ENCODE assay signal across 18 mouse cellular contexts in the genomic region with DNA sequence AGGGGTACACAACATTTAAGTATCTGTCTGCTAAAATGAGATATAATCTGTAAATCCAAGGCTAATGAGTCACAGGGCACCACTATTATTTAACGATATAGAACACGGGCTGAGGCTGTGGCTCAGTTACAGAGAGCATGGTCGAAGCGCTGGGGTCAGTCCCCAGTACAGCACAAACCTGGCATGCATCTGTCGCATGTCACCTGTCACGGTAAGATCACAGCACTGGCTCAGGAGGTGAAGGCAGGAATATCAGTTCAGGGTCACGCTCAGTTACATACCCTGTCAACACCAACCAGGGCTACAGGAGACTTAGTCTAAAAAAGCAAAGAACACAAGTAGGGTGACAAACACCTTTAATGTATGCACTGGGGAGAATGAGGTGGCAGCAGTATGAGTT. TPM values are rescaled to one million over a fixed set of nuclear protein-coding genes. Genes with fewer than 3 reads are reported as not detected.
DNase-seq lines count a peak whose midpoint lies in the region; ATAC-seq and TF ChIP-seq lines count a peak whose summit lies in the region.
"Had no signal": no experiment of that assay in that cellular context is flagged by ENCODE, and none has a peak within 500 bp of the region (broad histone marks: within the 10 kb centered on the region; RNA-seq: fewer than 3 reads in every experiment).

No protein-coding gene starts in this region.

- H3K4me2 ChIP-seq in embryonic facial prominence, embryonic 15.5 days (replicated peaks), result no peak overlapping the region
- H3K4me2 ChIP-seq in heart, embryonic 12.5 days, result no peak overlapping the region
- no peak overlapping the region for H3K4me2 ChIP-seq in heart, postnatal 0 days (ENCODE audit: low read depth, low read length)
- H3K4me2 ChIP-seq in liver, embryonic 15.5 days, result no peak overlapping the region
- H3K4me2 ChIP-seq: forebrain, embryonic 15.5 days; hindbrain, embryonic 15.5 days had no signal

- H3K36me3 ChIP-seq in embryonic facial prominence, embryonic 15.5 days, result no peaks in the 10 kb centered on the region
- H3K36me3 ChIP-seq in embryonic facial prominence, embryonic 10.5 days (replicated peaks), result no peaks in the 10 kb centered on the region
- no peaks in the 10 kb centered on the region for H3K36me3 ChIP-seq in heart, embryonic 12.5 days
- H3K36me3 ChIP-seq in heart, postnatal 0 days (replicated peaks; ENCODE audit: control insufficient read depth, insufficient read depth, low read length), result no peaks in the 10 kb centered on the region
- H3K36me3 ChIP-seq in liver, embryonic 15.5 days (replicated peaks), result no peaks in the 10 kb centered on the region
- H3K36me3 ChIP-seq: forebrain, embryonic 15.5 days; G1E; hindbrain, embryonic 15.5 days had no signal

- intact Hi-C loops in heart, postnatal 25 days (cut with DNase I), result no loop called here

- no peak for TF ChIP-seq EP300 in heart, postnatal 0 days (IDR thresholded peaks at IDR 0.05; ENCODE audit: low read depth)

- H3K27me3 ChIP-seq in embryonic facial prominence, embryonic 15.5 days, result no peaks in the 10 kb centered on the region
- no peaks in the 10 kb centered on the region for H3K27me3 ChIP-seq in embryonic facial prominence, embryonic 10.5 days (replicated peaks; ENCODE audit: low read depth, poor library complexity, severe bottlenecking)
- H3K27me3 ChIP-seq in heart, embryonic 12.5 days (replicated peaks), result no peaks in the 10 kb centered on the region
- no peaks in the 10 kb centered on the region for H3K27me3 ChIP-seq in heart, postnatal 0 days (ENCODE audit: control insufficient read depth, insufficient read depth, low read length)
- H3K27me3 ChIP-seq in liver, embryonic 15.5 days, result no peaks in the 10 kb centered on the region
- H3K27me3 ChIP-seq: forebrain, embryonic 15.5 days; hindbrain, embryonic 15.5 days had no signal

- no peak for DNase-seq in embryonic facial prominence, embryonic 10.5 days (ENCODE audit: low spot score)
- no peak for DNase-seq in heart, postnatal 25 days (ENCODE audit: low spot score)
- DNase-seq in heart, postnatal 0 days (ENCODE audit: low spot score), result no peak
- no peak for DNase-seq in heart, adult 9 months (ENCODE audit: low spot score in 2 of 2)
- DNase-seq in liver, result no peak
- DNase-seq: adrenal gland, adult 8-10 months; B cell, adult 2 months; cerebellum, adult 2 months; gastrocnemius, postnatal 36 days; heart, adult 2 months; kidney, adult 11 months had no signal

- no peaks in the 10 kb centered on the region for H3K4me1 ChIP-seq in embryonic facial prominence, embryonic 15.5 days
- peaks cover 11% of the 10 kb centered on the region for H3K4me1 ChIP-seq in embryonic facial prominence, embryonic 10.5 days
- peaks cover 34% of the 10 kb centered on the region for H3K4me1 ChIP-seq in heart, embryonic 12.5 days (replicated peaks)
- peaks cover 14% of the 10 kb centered on the region for H3K4me1 ChIP-seq in heart, postnatal 0 days (ENCODE audit: control insufficient read depth, insufficient read depth)
- no peaks in the 10 kb centered on the region for H3K4me1 ChIP-seq in liver, embryonic 15.5 days (replicated peaks)
- H3K4me1 ChIP-seq: forebrain, embryonic 15.5 days; hindbrain, embryonic 15.5 days had no signal

- H3K9me3 ChIP-seq in embryonic facial prominence, embryonic 15.5 days (replicated peaks), result no peaks in the 10 kb centered on the region
- no peaks in the 10 kb centered on the region for H3K9me3 ChIP-seq in embryonic facial prominence, embryonic 10.5 days
- H3K9me3 ChIP-seq in heart, embryonic 12.5 days (replicated peaks), result 0 out of 2 replicates have a peak, but pooled peaks cover 5% of the 10 kb centered on the region
- no peaks in the 10 kb centered on the region for H3K9me3 ChIP-seq in heart, postnatal 0 days (replicated peaks; ENCODE audit: control insufficient read depth, low read length)
- H3K9me3 ChIP-seq in liver, embryonic 15.5 days (replicated peaks), result no peaks in the 10 kb centered on the region
- H3K9me3 ChIP-seq: forebrain, embryonic 15.5 days; hindbrain, embryonic 15.5 days had no signal

- TF ChIP-seq CTCF in heart, postnatal 0 days (IDR thresholded peaks at IDR 0.05; ENCODE audit: low read depth), result no peak

- H3K4me3 ChIP-seq in embryonic facial prominence, embryonic 15.5 days (replicated peaks), result no peak overlapping the region
- no peak overlapping the region for H3K4me3 ChIP-seq in embryonic facial prominence, embryonic 10.5 days
- no peak overlapping the region for H3K4me3 ChIP-seq in heart, embryonic 12.5 days
- no peak overlapping the region for H3K4me3 ChIP-seq in heart, postnatal 0 days (ENCODE audit: low read depth, low read length)
- no peak overlapping the region for H3K4me3 ChIP-seq in liver, embryonic 15.5 days (replicated peaks)
- H3K4me3 ChIP-seq: forebrain, embryonic 15.5 days; heart, adult 2 months; hindbrain, embryonic 15.5 days had no signal

- ATAC-seq in embryonic facial prominence, embryonic 15.5 days (ENCODE audit: insufficient number of reproducible peaks, low FRiP score, low TSS enrichment, low read depth), result peak; percentile 22; the same call in 1 of the 2 replicates
- 0 out of 2 replicates have a peak, but pooled peaks have one; percentile 20 for ATAC-seq in heart, embryonic 12.5 days (ENCODE audit: insufficient number of reproducible peaks, low FRiP score)
- 0 out of 2 replicates have a peak, but pooled peaks have one; percentile 13 for ATAC-seq in heart, postnatal 0 days (ENCODE audit: insufficient read depth, low read depth)
- 0 out of 2 replicates have a peak, but pooled peaks have one; percentile 18 for ATAC-seq in liver, embryonic 15.5 days (ENCODE audit: insufficient read depth)
- ATAC-seq: CD4-positive, CD25-positive, alpha-beta regulatory T cell, adult 4 months; forebrain, embryonic 15.5 days had no signal

- no peak overlapping the region for H3K27ac ChIP-seq in embryonic facial prominence, embryonic 15.5 days (replicated peaks)
- no peak overlapping the region for H3K27ac ChIP-seq in embryonic facial prominence, embryonic 10.5 days (replicated peaks)
- H3K27ac ChIP-seq in heart, embryonic 12.5 days (ENCODE audit: poor library complexity, severe bottlenecking), result peak overlapping the region; percentile 70; the same call in 1 of the 2 replicates
- H3K27ac ChIP-seq in heart, postnatal 0 days (ENCODE audit: low read depth), result no peak overlapping the region
- H3K27ac ChIP-seq in liver, embryonic 15.5 days (replicated peaks), result no peak overlapping the region
- H3K27ac ChIP-seq: forebrain, embryonic 15.5 days; heart, adult 2 months; hindbrain, embryonic 15.5 days had no signal

- H3K9ac ChIP-seq in embryonic facial prominence, embryonic 15.5 days, result no peak overlapping the region
- H3K9ac ChIP-seq in heart, embryonic 12.5 days, result no peak overlapping the region
- no peak overlapping the region for H3K9ac ChIP-seq in heart, postnatal 0 days (replicated peaks; ENCODE audit: low read depth, low read length)
- H3K9ac ChIP-seq in liver, embryonic 15.5 days, result no peak overlapping the region
- H3K9ac ChIP-seq: forebrain, embryonic 15.5 days; hindbrain, embryonic 15.5 days had no signal

- WGBS in embryonic facial prominence, embryonic 15.5 days, result 80% methylated on average over 7 of the region's 7 CpGs
- 90% methylated on average over 7 of the region's 7 CpGs for WGBS in embryonic facial prominence, embryonic 10.5 days
- WGBS in heart, embryonic 12.5 days, result 54% methylated on average over 7 of the region's 7 CpGs
- WGBS in heart, postnatal 0 days, result 49% methylated on average over 7 of the region's 7 CpGs
- WGBS in liver, embryonic 15.5 days (ENCODE audit: insufficient replicate concordance), result 81% methylated on average over 7 of the region's 7 CpGs

RNA-seq across cellular contexts. Expression of a gene that starts 36.6 kb away (rescaled TPM):
- 70.7 and 73.8 TPM in 2 replicates for polyA plus RNA-seq in embryonic facial prominence, embryonic 15.5 days (2015; fragmentation: Nextera tagmentation; extraction: Ambion mirVana)
- polyA plus RNA-seq in embryonic facial prominence, embryonic 10.5 days (2016; fragmentation: Nextera tagmentation; extraction: Ambion mirVana), result 129 and 138 TPM in 2 replicates
- 98.8 and 103 TPM in 2 replicates for polyA plus RNA-seq in heart, embryonic 12.5 days (2016; fragmentation: Nextera tagmentation; extraction: Ambion mirVana)
- 100 to 1,000 TPM in 1 of 2 experiments, 10 to 100 TPM in 1; 96.3 to 101 TPM for total RNA-seq in heart, postnatal 25 days (2021)
- total RNA-seq in heart, postnatal 0 days (2014; rRNA removed; ENCODE audit: low replicate concordance), result 62.1 and 95.6 TPM in 2 replicates
- 36.2 and 40.6 TPM in 2 replicates for polyA plus RNA-seq in heart, postnatal 0 days (2015; fragmentation: Nextera tagmentation; extraction: Ambion mirVana)
- polyA plus RNA-seq in liver, embryonic 15.5 days (2015; fragmentation: Nextera tagmentation; extraction: Ambion mirVana), result 34.9 and 36.7 TPM in 2 replicates
